Mouse (Mus musculus): ENCODE measurements around the gene Zswim4.

Zswim4 gene

GRCm38 (mm10) chr8:84223322-84224029 lies 13.4 kb downstream of the Zswim4 start:
- no peak for DNase-seq (ENCODE audit: low spot score in 2 of 2)

GRCm38 (mm10) chr8:84222566-84223165 lies 14.2 kb downstream of the Zswim4 start:
- DNase-seq (ENCODE audit: low spot score in 2 of 2), result no peak

- no peak for DNase-seq (ENCODE audit: low spot score in 2 of 2)
Measured at GRCm38 (mm10) chr8:84220105-84220504, 16.8 kb downstream of the Zswim4 start.

- DNase-seq (ENCODE audit: low spot score in 2 of 2), result no peak
Measured at GRCm38 (mm10) chr8:84218143-84218542, 18.7 kb downstream of the Zswim4 start.

- no peak for DNase-seq (ENCODE audit: low spot score in 2 of 2)
Measured at GRCm38 (mm10) chr8:84217206-84217605, 19.6 kb downstream of the Zswim4 start.

- DNase-seq (ENCODE audit: low spot score in 2 of 2), result no peak
Measured at GRCm38 (mm10) chr8:84213277-84213676, 23.6 kb downstream of the Zswim4 start.

- no peak for DNase-seq (ENCODE audit: low spot score in 2 of 2)
Measured at GRCm38 (mm10) chr8:84211881-84212563, 24.8 kb downstream of the Zswim4 start.

GRCm38 (mm10) chr8:84211202-84211601 lies 25.7 kb downstream of the Zswim4 start:
- DNase-seq (ENCODE audit: low spot score in 2 of 2), result no peak

GRCm38 (mm10) chr8:84210167-84210791 lies 26.6 kb downstream of the Zswim4 start:
- DNase-seq (ENCODE audit: low spot score in 2 of 2), result peak in 1 of 2 experiments; percentile 78

- DNase-seq (ENCODE audit: low spot score in 2 of 2), result no peak
Measured at GRCm38 (mm10) chr8:84208381-84209380, 28.2 kb downstream of the Zswim4 start.

GRCm38 (mm10) chr8:84207811-84208210 lies 29.0 kb downstream of the Zswim4 start:
- no peak for DNase-seq (ENCODE audit: low spot score in 2 of 2)

GRCm38 (mm10) chr8:84206666-84207065 lies 30.2 kb downstream of the Zswim4 start:
- DNase-seq (ENCODE audit: low spot score in 2 of 2), result no peak

GRCm38 (mm10) chr8:84205073-84205472 lies 31.8 kb downstream of the Zswim4 start:
- no peak for DNase-seq (ENCODE audit: low spot score in 2 of 2)

GRCm38 (mm10) chr8:84203975-84204772 lies 32.7 kb downstream of the Zswim4 start:
- DNase-seq (ENCODE audit: low spot score in 2 of 2), result no peak

GRCm38 (mm10) chr8:84202938-84203917 lies 33.6 kb downstream of the Zswim4 start:
- peak; percentile 75 to 77 for DNase-seq (ENCODE audit: low spot score in 2 of 2)

- DNase-seq (ENCODE audit: low spot score in 2 of 2), result no peak
Measured at GRCm38 (mm10) chr8:84202466-84202865, 34.4 kb downstream of the Zswim4 start.

GRCm38 (mm10) chr8:84201545-84202245 lies 35.2 kb downstream of the Zswim4 start:
- DNase-seq (ENCODE audit: low spot score in 2 of 2), result no peak
